Mouse (Mus musculus): ENCODE measurements around the gene Macrod2. TPM values are rescaled to one million over a fixed set of nuclear protein-coding genes. Genes with fewer than 3 reads are reported as not detected.

Macrod2 gene
- polyA plus RNA-seq, 1 experiment, result 8.3 TPM

DNA sequence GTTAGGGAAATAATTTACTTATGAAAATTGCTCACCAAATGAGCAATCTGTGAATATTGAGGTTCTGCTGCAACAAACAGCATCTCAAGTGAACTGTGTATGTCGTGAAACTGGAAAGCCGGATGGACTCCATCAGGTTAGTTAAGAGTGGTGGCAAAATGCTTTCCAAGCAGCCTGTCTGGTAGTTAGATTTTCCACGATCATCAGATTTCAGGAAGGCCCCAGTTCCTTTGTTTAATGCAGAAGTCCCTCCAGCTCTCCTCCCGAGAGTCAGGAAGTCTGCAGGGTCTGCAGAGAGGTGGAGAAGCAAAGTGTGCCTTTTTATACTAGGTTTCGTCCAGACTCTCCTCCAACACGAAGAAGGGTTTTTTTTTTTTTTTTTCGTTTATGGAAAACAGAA lies 271.7 kb downstream of the Macrod2 start:
- Histone ChIP-seq H3K4me3 (ENCODE audit: insufficient read depth, low read depth, low read length) (no peak overlapping the region), H3K27ac (replicated peaks; ENCODE audit: low read depth, low read length) (no peak overlapping the region), H3K4me1 (ENCODE audit: control insufficient read depth, insufficient read depth, insufficient read length, low read length) (peaks cover 5% of the 10 kb centered on the region; the same call in 1 of the 2 replicates)

DNA sequence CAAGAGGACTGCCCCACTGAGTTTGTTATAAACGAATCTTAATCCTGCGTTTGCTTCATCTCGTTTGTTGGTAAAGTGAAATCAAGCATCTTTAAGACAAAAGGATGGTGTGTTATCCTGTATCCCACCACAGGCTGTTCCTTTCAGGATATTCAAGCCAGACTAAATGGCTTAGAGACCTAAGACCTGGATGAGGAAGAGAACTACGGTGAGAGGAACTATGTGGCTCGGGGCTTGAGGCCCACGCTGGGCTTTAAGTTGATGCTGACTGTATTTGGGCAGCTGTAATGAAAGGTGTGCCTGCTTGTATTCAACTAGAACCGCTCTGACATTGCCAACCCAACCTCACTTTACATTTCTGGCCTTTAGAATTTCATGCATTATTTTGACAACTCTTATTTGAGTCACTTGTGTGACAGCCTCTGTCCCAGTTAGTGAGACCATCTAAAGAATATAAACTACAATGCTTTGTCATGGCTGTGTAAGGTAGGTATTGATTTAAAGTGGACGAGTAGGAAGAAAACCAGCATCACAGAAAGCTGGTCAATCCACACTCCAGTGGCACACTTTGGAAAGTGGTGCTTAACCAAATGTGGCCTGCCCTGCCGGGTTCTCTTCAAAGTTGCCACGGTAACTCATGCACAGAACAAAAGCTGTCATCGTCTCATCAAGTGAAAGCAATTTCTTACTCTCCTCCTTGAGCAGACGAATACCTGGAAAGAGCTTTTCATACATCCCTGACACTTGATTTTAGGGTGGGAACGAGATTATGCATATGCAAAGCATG lies 272.3 kb downstream of the Macrod2 start:
- no peak overlapping the region for H3K4me3 ChIP-seq (ENCODE audit: insufficient read depth, low read depth, low read length)
- H3K27ac ChIP-seq (replicated peaks; ENCODE audit: low read depth, low read length), result no peak overlapping the region
- H3K4me1 ChIP-seq (ENCODE audit: control insufficient read depth, insufficient read depth, insufficient read length, low read length), result peaks cover 5% of the 10 kb centered on the region; the same call in 1 of the 2 replicates

DNA sequence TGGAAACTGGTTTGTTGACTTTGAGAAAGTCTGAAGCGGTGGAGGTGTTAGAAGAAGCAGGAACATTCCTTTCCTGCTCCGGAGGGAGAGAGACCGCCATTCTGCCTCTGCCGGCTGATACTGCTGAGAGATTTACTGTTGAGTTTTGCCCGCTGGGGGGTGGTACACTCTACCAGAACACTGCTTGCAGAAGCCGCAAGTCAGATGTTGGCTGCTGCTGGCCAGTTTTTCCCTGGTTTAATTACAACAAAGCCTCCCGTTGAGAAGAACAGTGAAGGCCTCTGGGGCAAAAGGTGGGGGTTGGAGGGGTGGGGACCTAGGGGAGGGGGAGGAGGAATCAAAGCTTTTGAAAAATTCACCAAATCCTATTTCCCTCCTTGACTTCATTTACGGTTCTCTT lies 273.2 kb downstream of the Macrod2 start:
- H3K4me3 ChIP-seq (ENCODE audit: insufficient read depth, low read depth, low read length), result no peak overlapping the region
- H3K27ac ChIP-seq (replicated peaks; ENCODE audit: low read depth, low read length), result no peak overlapping the region
- peaks cover 5% of the 10 kb centered on the region; the same call in 1 of the 2 replicates for H3K4me1 ChIP-seq (ENCODE audit: control insufficient read depth, insufficient read depth, insufficient read length, low read length)

DNA sequence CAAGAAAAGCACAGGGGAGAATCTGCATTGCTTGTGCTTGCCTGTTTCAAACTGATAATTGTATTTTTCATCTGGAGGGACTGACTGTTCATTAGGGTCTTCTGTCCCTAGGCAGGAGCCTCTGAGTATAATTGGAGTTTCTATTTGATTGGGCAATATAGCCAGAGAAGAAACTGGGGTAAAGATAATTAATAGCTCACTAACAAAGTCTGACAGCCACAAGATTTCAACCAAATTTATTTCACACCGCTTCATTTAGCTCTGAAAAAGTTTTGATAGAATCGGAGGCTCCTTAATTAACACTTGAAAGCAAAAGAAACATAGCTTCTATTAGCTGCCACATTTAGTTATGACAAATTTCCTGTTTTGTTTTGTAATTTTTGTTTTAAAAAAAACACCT lies 274.0 kb downstream of the Macrod2 start:
- Histone ChIP-seq H3K4me1 (ENCODE audit: control insufficient read depth, insufficient read depth, insufficient read length, low read length) (peaks cover 5% of the 10 kb centered on the region; the same call in 1 of the 2 replicates), H3K4me3 (ENCODE audit: insufficient read depth, low read depth, low read length) (no peak overlapping the region), H3K27ac (replicated peaks; ENCODE audit: low read depth, low read length) (no peak overlapping the region)

DNA sequence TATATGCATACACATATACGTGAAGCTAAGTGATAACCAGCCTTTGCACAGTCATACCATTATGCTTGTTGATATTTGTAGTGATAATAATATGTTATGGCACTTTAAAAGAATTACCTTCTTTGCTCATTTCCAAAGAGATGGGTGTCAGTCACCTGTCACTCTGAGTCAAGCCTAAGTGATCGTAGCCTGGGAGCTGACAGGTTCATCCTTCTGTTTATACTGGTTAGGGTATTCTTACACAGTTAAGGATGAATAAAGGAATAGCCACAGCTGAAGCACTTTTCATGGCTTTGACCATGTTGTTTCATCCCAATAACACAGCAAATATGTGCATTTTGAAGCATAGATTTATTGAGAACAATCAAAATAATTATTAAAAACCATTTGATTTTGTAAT lies 274.7 kb downstream of the Macrod2 start:
- Histone ChIP-seq H3K4me1 (ENCODE audit: control insufficient read depth, insufficient read depth, insufficient read length, low read length) (peaks cover 5% of the 10 kb centered on the region; the same call in 1 of the 2 replicates), H3K4me3 (ENCODE audit: insufficient read depth, low read depth, low read length) (no peak overlapping the region), H3K27ac (replicated peaks; ENCODE audit: low read depth, low read length) (no peak overlapping the region)

DNA sequence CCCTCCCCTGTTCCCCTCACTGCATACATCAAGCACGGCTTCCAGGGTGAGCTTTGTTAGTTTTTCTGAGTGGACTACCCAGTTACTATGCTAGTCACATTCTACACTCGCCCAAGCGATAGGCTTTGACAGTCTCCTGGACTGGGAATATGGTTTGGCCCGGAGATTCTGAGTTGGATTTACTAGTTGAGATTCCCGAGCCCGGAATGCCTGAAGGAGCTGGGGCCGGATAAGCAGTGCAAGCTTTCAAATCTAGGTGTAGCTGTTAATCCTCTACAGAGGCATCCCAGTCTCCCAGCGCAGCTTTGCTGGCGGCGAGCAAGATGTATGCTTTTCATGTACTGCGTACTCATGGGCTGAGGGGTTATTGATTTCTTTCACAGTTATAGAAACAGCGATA lies 275.3 kb downstream of the Macrod2 start:
- H3K4me3 ChIP-seq (ENCODE audit: insufficient read depth, low read depth, low read length), result peak overlapping the region; percentile 58
- peaks cover 5% of the 10 kb centered on the region; the same call in 1 of the 2 replicates for H3K4me1 ChIP-seq (ENCODE audit: control insufficient read depth, insufficient read depth, insufficient read length, low read length)
- no peak overlapping the region for H3K27ac ChIP-seq (replicated peaks; ENCODE audit: low read depth, low read length)

DNA sequence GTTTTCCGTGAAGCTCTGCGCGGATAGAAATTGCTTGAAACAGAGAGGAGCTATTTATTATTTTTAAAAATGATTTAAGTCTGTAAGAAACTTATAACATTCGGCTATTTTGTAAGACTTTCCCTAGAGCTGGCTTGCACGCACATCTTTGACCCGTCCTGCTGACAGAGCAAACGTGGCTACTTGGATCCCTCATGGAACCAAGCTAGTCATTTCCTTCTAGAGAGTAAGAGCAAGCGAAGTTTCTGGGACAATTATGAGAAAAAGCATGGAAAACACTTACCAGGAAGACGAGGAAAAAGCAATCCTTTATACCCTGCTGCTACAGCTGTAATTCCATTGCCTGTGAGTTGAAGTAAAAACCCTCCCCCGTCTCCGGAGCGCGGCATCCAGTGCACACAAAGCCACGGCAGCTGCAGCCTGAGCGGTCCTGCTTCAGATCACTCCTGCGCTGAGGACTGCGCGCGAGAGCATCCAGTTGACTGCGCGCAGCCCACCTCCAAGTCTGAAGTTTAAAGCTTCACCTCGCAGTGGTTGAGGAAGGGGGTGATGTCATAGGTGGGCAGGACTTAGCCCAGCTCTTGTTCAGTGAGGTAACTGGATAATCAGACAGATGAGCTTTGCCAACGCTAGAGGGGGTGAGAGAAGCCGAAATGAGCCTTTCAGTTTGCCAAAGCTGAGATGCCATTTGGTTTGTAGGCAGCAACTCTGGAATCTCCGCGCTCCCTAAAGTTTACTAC lies 276.0 kb downstream of the Macrod2 start, which contains the start of gene Flrt3:
TSS of gene Flrt3 (minus strand) at position 507 of the 740 bp plus-strand sequence.
- H3K4me3 ChIP-seq (ENCODE audit: insufficient read depth, low read depth, low read length), result peak within 1 kb of the TSS; percentile 58
- H3K27ac ChIP-seq (replicated peaks; ENCODE audit: low read depth, low read length), result no peak within 1 kb of the TSS
- H3K4me1 ChIP-seq (ENCODE audit: control insufficient read depth, insufficient read depth, insufficient read length, low read length), result peaks cover 5% of the 10 kb centered on the region; the same call in 1 of the 2 replicates

DNA sequence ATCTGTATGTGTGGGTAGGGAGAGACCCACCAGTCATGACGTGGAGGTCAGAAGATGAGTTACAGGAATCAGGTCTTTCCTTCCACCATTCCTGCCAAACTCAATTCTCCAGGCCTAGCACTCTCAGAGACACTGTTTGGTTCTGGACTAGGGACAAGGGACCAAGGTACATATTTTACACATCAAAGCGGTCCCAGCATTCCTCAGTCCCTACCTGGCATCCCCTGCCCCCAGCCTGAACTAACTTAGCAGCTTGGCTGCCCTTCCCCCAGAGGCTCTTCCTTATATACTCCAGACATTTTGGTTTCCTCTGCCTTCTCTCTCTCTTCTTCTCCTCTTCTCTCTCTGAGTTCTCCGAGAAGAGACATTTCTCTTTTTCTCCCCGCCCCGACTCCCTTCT lies 278.4 kb downstream of the Macrod2 start:
- Histone ChIP-seq H3K4me3 (ENCODE audit: insufficient read depth, low read depth, low read length) (no peak overlapping the region), H3K27ac (replicated peaks; ENCODE audit: low read depth, low read length) (no peak overlapping the region), H3K4me1 (ENCODE audit: control insufficient read depth, insufficient read depth, insufficient read length, low read length) (peaks cover 5% of the 10 kb centered on the region; the same call in 1 of the 2 replicates)

DNA sequence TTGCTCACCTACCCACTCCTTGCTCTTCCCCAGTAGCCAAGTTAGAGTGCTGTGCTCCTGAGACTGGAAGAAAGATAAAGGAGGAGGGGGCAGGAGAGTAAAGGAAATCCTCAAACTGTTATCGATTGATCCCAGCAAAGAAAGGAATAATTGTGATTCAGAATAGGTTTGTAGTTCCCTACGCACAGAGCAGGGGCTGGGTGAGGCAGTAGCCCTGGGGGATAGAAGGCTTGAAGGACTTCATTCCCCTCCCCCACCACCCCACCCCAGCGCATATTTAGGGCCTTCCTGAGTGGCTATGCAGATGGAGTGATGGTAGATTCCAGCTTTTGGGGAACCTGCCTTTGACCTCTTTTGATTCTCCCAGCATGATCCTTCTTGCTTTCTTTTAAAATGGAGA lies 281.6 kb downstream of the Macrod2 start:
- Histone ChIP-seq H3K27ac (replicated peaks; ENCODE audit: low read depth, low read length) (no peak overlapping the region), H3K4me3 (ENCODE audit: insufficient read depth, low read depth, low read length) (no peak overlapping the region), H3K4me1 (ENCODE audit: control insufficient read depth, insufficient read depth, insufficient read length, low read length) (no peaks in the 10 kb centered on the region)

DNA sequence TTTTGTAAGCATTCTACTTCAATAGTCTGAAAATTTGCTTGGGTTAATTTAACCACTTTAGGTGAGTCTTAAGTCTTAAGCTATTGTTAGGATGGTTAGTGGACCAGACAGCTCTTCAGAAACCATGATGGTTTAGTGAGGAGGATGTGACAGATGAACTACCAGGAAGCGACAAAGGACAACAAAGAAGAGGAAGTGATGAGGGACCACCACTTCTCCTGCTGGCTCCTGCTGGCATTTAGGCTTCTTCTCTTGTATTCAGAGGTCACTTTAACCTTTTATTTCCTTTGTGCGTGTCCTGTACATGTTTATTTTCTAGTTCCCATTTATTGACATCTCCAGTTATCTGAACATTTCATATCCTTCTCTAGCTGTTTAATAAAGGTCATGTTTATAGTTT lies 295.8 kb downstream of the Macrod2 start:
- no peaks in the 10 kb centered on the region for H3K4me1 ChIP-seq (ENCODE audit: control insufficient read depth, insufficient read depth, insufficient read length, low read length)
- no peak overlapping the region for H3K27ac ChIP-seq (replicated peaks; ENCODE audit: low read depth, low read length)

DNA sequence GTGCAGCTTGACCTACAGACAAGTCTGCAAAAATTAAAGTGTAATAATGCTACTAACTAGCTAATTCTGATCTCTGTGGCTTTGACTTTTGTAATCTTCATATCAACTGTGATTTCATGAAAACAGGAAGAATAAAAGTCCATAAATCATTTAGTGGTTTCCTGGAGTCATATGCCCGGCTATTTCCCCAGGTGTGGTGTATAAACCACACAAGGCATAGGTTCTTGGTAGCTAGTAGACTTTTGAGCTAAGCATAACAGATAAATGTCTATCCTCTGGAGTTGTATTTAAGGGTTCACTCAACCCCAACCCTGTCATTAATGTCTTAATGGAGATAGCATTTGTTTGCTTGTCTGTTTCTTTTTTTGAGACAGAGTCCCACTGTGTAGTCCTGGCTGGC lies 296.3 kb downstream of the Macrod2 start:
- Histone ChIP-seq H3K4me1 (ENCODE audit: control insufficient read depth, insufficient read depth, insufficient read length, low read length) (no peaks in the 10 kb centered on the region), H3K27ac (replicated peaks; ENCODE audit: low read depth, low read length) (no peak overlapping the region), H3K4me3 (ENCODE audit: insufficient read depth, low read depth, low read length) (no peak overlapping the region)

More for the DNA sequence above, 295.8 kb downstream of the Macrod2 start:
- H3K4me3 ChIP-seq (ENCODE audit: insufficient read depth, low read depth, low read length), result no peak overlapping the region

DNA sequence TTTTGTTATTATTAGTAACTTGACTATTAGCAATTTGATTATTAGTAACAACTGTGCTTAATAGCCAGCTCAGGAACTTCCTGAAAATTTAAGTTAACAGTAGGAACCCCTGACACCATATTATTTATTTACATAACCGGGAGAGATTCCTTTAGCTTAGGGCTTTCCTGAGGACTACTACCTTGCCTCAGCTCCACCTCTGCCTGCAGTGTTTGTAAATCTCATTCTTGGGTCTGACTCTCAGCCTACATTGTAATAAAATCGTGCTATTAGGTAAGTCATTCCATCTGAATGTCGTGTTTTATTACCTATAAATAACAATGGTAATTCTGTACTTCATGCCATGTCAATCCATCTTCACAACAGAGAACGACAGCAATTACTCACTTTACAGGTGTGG lies 297.4 kb downstream of the Macrod2 start:
- no peak overlapping the region for H3K4me3 ChIP-seq (ENCODE audit: insufficient read depth, low read depth, low read length)
- H3K4me1 ChIP-seq (ENCODE audit: control insufficient read depth, insufficient read depth, insufficient read length, low read length), result no peaks in the 10 kb centered on the region
- no peak overlapping the region for H3K27ac ChIP-seq (replicated peaks; ENCODE audit: low read depth, low read length)

DNA sequence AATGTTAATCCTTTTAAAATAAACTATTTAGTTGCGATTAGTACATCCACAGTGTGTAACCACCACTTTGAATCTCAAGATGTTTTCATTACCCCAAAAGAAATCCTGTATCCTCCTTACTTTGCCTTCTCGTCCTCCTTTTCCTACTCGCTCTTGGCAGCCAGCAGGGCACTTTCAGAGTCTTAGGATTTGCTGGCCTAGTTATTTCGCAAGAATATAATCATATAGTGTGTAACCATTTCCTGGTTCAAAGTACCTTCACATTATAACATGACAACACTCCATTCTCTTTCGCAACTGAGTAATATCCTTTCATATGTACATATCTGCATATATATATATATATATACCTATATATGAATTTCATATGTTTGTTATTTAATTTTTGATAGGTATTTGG lies 298.7 kb downstream of the Macrod2 start:
- Histone ChIP-seq H3K27ac (replicated peaks; ENCODE audit: low read depth, low read length) (no peak overlapping the region), H3K4me3 (ENCODE audit: insufficient read depth, low read depth, low read length) (no peak overlapping the region), H3K4me1 (ENCODE audit: control insufficient read depth, insufficient read depth, insufficient read length, low read length) (no peaks in the 10 kb centered on the region)

DNA sequence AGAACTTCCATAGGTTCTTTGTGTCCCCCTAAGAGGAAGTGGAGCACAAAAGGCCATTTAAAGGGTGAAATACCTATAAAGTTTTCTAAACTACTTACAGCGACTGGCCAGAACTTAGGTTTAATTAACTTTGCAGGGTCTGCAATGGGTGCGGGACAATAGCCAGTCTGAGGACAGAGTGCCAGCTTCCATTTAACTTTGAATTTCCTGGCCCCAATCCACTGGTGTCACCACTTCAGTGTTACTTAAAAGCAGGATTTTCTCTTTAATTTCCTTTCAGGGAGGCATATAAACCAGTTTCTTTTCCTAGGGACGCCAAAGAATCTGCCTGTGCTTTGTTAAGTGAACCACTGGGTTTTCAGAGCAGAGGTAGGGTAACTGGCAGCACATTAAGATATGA lies 303.5 kb downstream of the Macrod2 start:
- Histone ChIP-seq H3K4me1 (ENCODE audit: control insufficient read depth, insufficient read depth, insufficient read length, low read length) (no peaks in the 10 kb centered on the region), H3K4me3 (ENCODE audit: insufficient read depth, low read depth, low read length) (no peak overlapping the region)

DNA sequence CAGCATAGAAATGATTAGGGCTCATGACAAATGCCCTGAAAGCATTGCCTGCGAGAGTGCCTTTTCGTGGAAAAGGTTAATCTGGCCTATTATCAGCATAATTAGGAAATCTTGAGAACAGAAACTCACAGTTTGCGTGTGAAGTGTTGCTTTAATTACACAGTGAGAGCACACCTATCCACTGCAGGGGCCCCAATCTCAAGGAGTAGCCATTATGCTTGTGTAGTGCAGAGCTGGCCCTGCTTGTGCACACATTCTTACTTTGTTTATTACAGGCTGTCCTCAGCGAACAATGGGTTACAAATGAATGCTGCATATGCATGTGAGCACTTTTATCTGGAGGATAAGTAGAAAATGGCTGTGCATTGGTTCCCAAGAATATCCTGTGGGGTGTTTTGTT lies 308.3 kb downstream of the Macrod2 start:
- Histone ChIP-seq H3K4me1 (ENCODE audit: control insufficient read depth, insufficient read depth, insufficient read length, low read length) (no peaks in the 10 kb centered on the region), H3K4me3 (ENCODE audit: insufficient read depth, low read depth, low read length) (no peak overlapping the region), H3K27ac (replicated peaks; ENCODE audit: low read depth, low read length) (no peak overlapping the region)

More for the DNA sequence above, 303.5 kb downstream of the Macrod2 start:
- H3K27ac ChIP-seq (replicated peaks; ENCODE audit: low read depth, low read length), result no peak overlapping the region
